Mouse (Mus musculus): ENCODE measurements around the gene Slain1. TPM values are rescaled to one million over a fixed set of nuclear protein-coding genes. Genes with fewer than 3 reads are reported as not detected.

The Slain1 gene
- total and polyA plus RNA-seq, 2 experiments from 2014 or later = 20.3 to 89.7 TPM

GRCm38 (mm10) chr14:103649302-103649701, 726 bp upstream of the Slain1 start:
- no peaks in the 10 kb centered on the region for H3K36me3 ChIP-seq (ENCODE audit: insufficient read depth, low read length)
- H3K4me3 ChIP-seq (ENCODE audit: low read depth, low read length) = peak overlapping the region; percentile 98
- no peak for ATAC-seq (ENCODE audit: low FRiP score)
- no peak overlapping the region for H3K9ac ChIP-seq (replicated peaks; ENCODE audit: low read length, poor library complexity, severe bottlenecking)
- no peak for TF ChIP-seq CTCF (IDR thresholded peaks at IDR 0.05)
- H3K4me2 ChIP-seq (ENCODE audit: low read depth, low read length, poor library complexity, severe bottlenecking) = peak overlapping the region; percentile 69
- H3K27ac ChIP-seq (ENCODE audit: low read depth, low read length) = peak overlapping the region; percentile 98; the same call in 1 of the 2 replicates
- H3K9me3 ChIP-seq (ENCODE audit: low read length) = no peaks in the 10 kb centered on the region
- DNase-seq (ENCODE audit: low spot score) = no peak
- WGBS = 33% methylated on average over 4 of the region's 4 CpGs
- peaks cover 8% of the 10 kb centered on the region; the same call in 1 of the 2 replicates for H3K4me1 ChIP-seq (ENCODE audit: insufficient read depth, low read length)
- H3K27me3 ChIP-seq (ENCODE audit: insufficient read depth, low read length) = no peaks in the 10 kb centered on the region

- Histone ChIP-seq H3K4me3 (ENCODE audit: low read depth, low read length) (peak overlapping the region; percentile 98), H3K9ac (replicated peaks; ENCODE audit: low read length, poor library complexity, severe bottlenecking) (peak overlapping the region; percentile 99), H3K36me3 (ENCODE audit: insufficient read depth, low read length) (no peaks in the 10 kb centered on the region), H3K27me3 (ENCODE audit: insufficient read depth, low read length) (no peaks in the 10 kb centered on the region), H3K4me2 (ENCODE audit: low read depth, low read length, poor library complexity, severe bottlenecking) (peak overlapping the region; percentile 69), H3K27ac (ENCODE audit: low read depth, low read length) (peak overlapping the region; percentile 98), H3K4me1 (ENCODE audit: insufficient read depth, low read length) (peaks cover 8% of the 10 kb centered on the region; the same call in 1 of the 2 replicates), H3K9me3 (ENCODE audit: low read length) (no peaks in the 10 kb centered on the region)
- peak; percentile 76 for DNase-seq (ENCODE audit: low spot score)
- TF ChIP-seq CTCF (IDR thresholded peaks at IDR 0.05) = no peak
- peak; percentile 75 for ATAC-seq (ENCODE audit: low FRiP score)
- 0% methylated on average over 50 of the region's 67 CpGs for WGBS
Observed at GRCm38 (mm10) chr14:103650413-103651101, 529 bp downstream of the Slain1 start.

- H3K4me2 ChIP-seq (ENCODE audit: low read depth, low read length, poor library complexity, severe bottlenecking) = peak overlapping the region; percentile 69
- H3K4me3 ChIP-seq (ENCODE audit: low read depth, low read length) = peak overlapping the region; percentile 98
- ATAC-seq (ENCODE audit: low FRiP score) = peak; percentile 47
- peak overlapping the region; percentile 98 for H3K27ac ChIP-seq (ENCODE audit: low read depth, low read length)
- H3K4me1 ChIP-seq (ENCODE audit: insufficient read depth, low read length) = peaks cover 8% of the 10 kb centered on the region; the same call in 1 of the 2 replicates
- no peaks in the 10 kb centered on the region for H3K36me3 ChIP-seq (ENCODE audit: insufficient read depth, low read length)
- WGBS = 1% methylated on average over 11 of the region's 11 CpGs
- peak; percentile 54 for DNase-seq (ENCODE audit: low spot score)
- peak overlapping the region; percentile 99 for H3K9ac ChIP-seq (replicated peaks; ENCODE audit: low read length, poor library complexity, severe bottlenecking)
- H3K27me3 ChIP-seq (ENCODE audit: insufficient read depth, low read length) = no peaks in the 10 kb centered on the region
- H3K9me3 ChIP-seq (ENCODE audit: low read length) = no peaks in the 10 kb centered on the region
- TF ChIP-seq CTCF (IDR thresholded peaks at IDR 0.05) = peak; percentile 38
Observed at GRCm38 (mm10) chr14:103651106-103651505, 1.1 kb downstream of the Slain1 start.

- TF ChIP-seq CTCF (IDR thresholded peaks at IDR 0.05) = no peak
- Histone ChIP-seq H3K36me3 (ENCODE audit: insufficient read depth, low read length) (no peaks in the 10 kb centered on the region), H3K4me2 (ENCODE audit: low read depth, low read length, poor library complexity, severe bottlenecking) (peak overlapping the region; percentile 69), H3K9ac (replicated peaks; ENCODE audit: low read length, poor library complexity, severe bottlenecking) (peak overlapping the region; percentile 99), H3K4me1 (ENCODE audit: insufficient read depth, low read length) (peaks cover 10% of the 10 kb centered on the region; the same call in 1 of the 2 replicates), H3K4me3 (ENCODE audit: low read depth, low read length) (peak overlapping the region; percentile 98), H3K27me3 (ENCODE audit: insufficient read depth, low read length) (no peaks in the 10 kb centered on the region), H3K27ac (ENCODE audit: low read depth, low read length) (no peak overlapping the region; the same call in 1 of the 2 replicates), H3K9me3 (ENCODE audit: low read length) (no peaks in the 10 kb centered on the region)
- 35% methylated on average over 2 of the region's 2 CpGs for WGBS
- ATAC-seq (ENCODE audit: low FRiP score) (no peak), DNase-seq (ENCODE audit: low spot score) (no peak)
Observed at GRCm38 (mm10) chr14:103651562-103651961, 1.5 kb downstream of the Slain1 start.

- Histone ChIP-seq H3K27me3 (ENCODE audit: insufficient read depth, low read length) (no peaks in the 10 kb centered on the region), H3K9me3 (ENCODE audit: low read length) (no peaks in the 10 kb centered on the region), H3K4me3 (ENCODE audit: low read depth, low read length) (peak overlapping the region; percentile 98), H3K4me1 (ENCODE audit: insufficient read depth, low read length) (peaks cover 11% of the 10 kb centered on the region; the same call in 1 of the 2 replicates), H3K9ac (replicated peaks; ENCODE audit: low read length, poor library complexity, severe bottlenecking) (no peak overlapping the region), H3K36me3 (ENCODE audit: insufficient read depth, low read length) (no peaks in the 10 kb centered on the region), H3K27ac (ENCODE audit: low read depth, low read length) (no peak overlapping the region), H3K4me2 (ENCODE audit: low read depth, low read length, poor library complexity, severe bottlenecking) (peak overlapping the region; percentile 69)
- WGBS = 68% methylated on average over 5 of the region's 5 CpGs
- ATAC-seq (ENCODE audit: low FRiP score) = no peak
- TF ChIP-seq CTCF (IDR thresholded peaks at IDR 0.05) = no peak
- DNase-seq (ENCODE audit: low spot score) = no peak
Observed at GRCm38 (mm10) chr14:103652524-103652923, 2.5 kb downstream of the Slain1 start.

GRCm38 (mm10) chr14:103653800-103654199, 3.8 kb downstream of the Slain1 start:
- H3K4me2 ChIP-seq (ENCODE audit: low read depth, low read length, poor library complexity, severe bottlenecking) = peak overlapping the region; percentile 29
- no peak for TF ChIP-seq CTCF (IDR thresholded peaks at IDR 0.05)
- no peaks in the 10 kb centered on the region for H3K27me3 ChIP-seq (ENCODE audit: insufficient read depth, low read length)
- H3K4me3 ChIP-seq (ENCODE audit: low read depth, low read length) = no peak overlapping the region; the same call in 1 of the 2 replicates
- no peaks in the 10 kb centered on the region for H3K9me3 ChIP-seq (ENCODE audit: low read length)
- DNase-seq (ENCODE audit: low spot score) (no peak), ATAC-seq (ENCODE audit: low FRiP score) (no peak)
- H3K36me3 ChIP-seq (ENCODE audit: insufficient read depth, low read length) = peaks cover 10% of the 10 kb centered on the region
- no peak overlapping the region for H3K27ac ChIP-seq (ENCODE audit: low read depth, low read length)
- H3K4me1 ChIP-seq (ENCODE audit: insufficient read depth, low read length) = peaks cover 11% of the 10 kb centered on the region; the same call in 1 of the 2 replicates
- 60% methylated on average over 5 of the region's 5 CpGs for WGBS
- no peak overlapping the region for H3K9ac ChIP-seq (replicated peaks; ENCODE audit: low read length, poor library complexity, severe bottlenecking)
